Mouse (Mus musculus) lung, embryonic 15.5 days (tissue): ENCODE measurements around the gene Sergef. TPM values are rescaled to one million over a fixed set of nuclear protein-coding genes. Genes with fewer than 3 reads are reported as not detected.

Experiments used
- ATAC-seq: fragments of 200-750 bp; cut with Nextera tagmentation; 2 replicates; pipeline ENCODE4 v1.8.0; 2017; ENCODE audit warnings: moderate number of reproducible peaks, borderline replicate concordance; ENCODE audit not compliant: low FRiP score, low TSS enrichment; ENCODE audit errors: extremely low read depth
- H3K27ac ChIP-seq: fragments of 300-500 bp; sonication (generic); 2 replicates; pipeline ENCODE4 v1.5.1; 2015; ENCODE audit warnings: moderate library complexity, mild to moderate bottlenecking, inconsistent platforms
- H3K27me3 ChIP-seq: fragments of 300-500 bp; sonication (generic); 2 replicates; pipeline ENCODE4 v1.6.1; 2015; ENCODE audit warnings: inconsistent platforms
- H3K36me3 ChIP-seq: fragments of 300-500 bp; sonication (generic); 2 replicates; pipeline ENCODE4 v1.6.1; 2015; ENCODE audit warnings: inconsistent platforms
- H3K4me1 ChIP-seq: fragments of 300-500 bp; sonication (generic); 2 replicates; pipeline ENCODE4 v1.6.1; 2015; ENCODE audit warnings: inconsistent platforms
- H3K4me2 ChIP-seq: fragments of 300-500 bp; sonication (generic); 2 replicates; pipeline ENCODE4 v1.6.1; 2015; ENCODE audit warnings: inconsistent platforms, mild to moderate bottlenecking, moderate library complexity
- H3K4me3 ChIP-seq: fragments of 300-500 bp; sonication (generic); 2 replicates; pipeline ENCODE4 v1.5.1; 2015; ENCODE audit warnings: mild to moderate bottlenecking, inconsistent platforms
- H3K9ac ChIP-seq: fragments of 300-500 bp; sonication (generic); 2 replicates; pipeline ENCODE4 v1.6.1; 2015; ENCODE audit warnings: inconsistent platforms
- H3K9me3 ChIP-seq: fragments of 300-500 bp; sonication (generic); 2 replicates; pipeline ENCODE4 v1.6.1; 2016; ENCODE audit warnings: inconsistent platforms
- WGBS: fragments of 180-500 bp; shearing (Covaris S2); methylation state at CpG from one replicate; pipeline ENCODE4 v1.1.7; 2015; 5-methylcytosine and 5-hydroxymethylcytosine counted together
- polyA plus RNA-seq: library from polyadenylated mRNA; unstranded; fragments of >200 nt; fragmentation: Nextera tagmentation; extraction: Ambion mirVana; gene quantifications from 2 replicates; pipeline ENCODE4 v1.2.1, GENCODE M21; 2015

Gene Sergef
- polyA plus RNA-seq, 1 experiment from 2014 or later, result 13.3 TPM

DNA sequence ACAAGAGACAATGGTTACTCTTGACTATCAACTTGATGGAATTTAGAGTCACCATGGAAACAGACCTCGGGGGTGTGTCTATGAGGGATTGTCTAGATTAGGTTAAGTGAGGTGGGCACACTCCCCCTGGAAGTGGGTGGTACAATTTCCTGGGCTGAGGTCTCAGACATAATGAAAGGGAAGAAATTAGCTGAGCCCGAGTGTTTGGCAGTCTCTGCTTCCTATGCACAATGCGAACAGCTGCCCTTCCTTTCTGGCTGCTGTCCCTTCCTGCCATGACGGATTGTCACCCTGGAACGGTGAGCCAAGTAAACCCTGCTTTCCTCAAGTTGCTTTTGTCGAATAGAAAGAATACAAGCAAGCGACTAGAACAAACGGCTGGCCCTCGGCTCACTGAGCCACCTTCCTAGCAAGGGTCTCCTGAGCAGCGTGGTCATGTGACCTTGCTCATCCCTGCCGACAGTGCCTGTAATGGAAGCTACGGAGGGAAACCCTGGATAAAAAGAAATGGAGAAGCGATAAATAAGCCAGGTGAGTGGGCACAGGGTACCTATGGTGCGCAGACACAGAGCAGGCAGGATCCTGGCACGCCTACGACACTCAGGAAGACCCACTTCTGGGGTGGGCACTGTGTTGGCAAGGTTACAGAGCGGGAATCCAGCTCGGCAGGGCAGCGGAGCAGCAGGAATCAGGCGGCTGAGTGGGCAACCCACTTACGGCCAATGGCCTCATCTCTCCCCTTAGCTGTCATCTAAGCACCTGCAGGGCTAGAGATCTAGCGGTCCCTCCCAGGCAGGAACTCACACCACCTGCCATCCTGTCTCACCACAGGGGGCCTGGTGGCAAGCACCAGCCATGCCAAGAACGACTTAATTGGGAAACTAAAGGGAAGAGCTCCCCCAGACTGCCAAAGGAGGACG is 130.0 kb downstream of the Sergef start:
- H3K4me2 ChIP-seq, result peak overlapping the region; percentile 10; the same call in 1 of the 2 replicates
- peak; percentile 58; the same call in 1 of the 2 replicates for ATAC-seq

DNA sequence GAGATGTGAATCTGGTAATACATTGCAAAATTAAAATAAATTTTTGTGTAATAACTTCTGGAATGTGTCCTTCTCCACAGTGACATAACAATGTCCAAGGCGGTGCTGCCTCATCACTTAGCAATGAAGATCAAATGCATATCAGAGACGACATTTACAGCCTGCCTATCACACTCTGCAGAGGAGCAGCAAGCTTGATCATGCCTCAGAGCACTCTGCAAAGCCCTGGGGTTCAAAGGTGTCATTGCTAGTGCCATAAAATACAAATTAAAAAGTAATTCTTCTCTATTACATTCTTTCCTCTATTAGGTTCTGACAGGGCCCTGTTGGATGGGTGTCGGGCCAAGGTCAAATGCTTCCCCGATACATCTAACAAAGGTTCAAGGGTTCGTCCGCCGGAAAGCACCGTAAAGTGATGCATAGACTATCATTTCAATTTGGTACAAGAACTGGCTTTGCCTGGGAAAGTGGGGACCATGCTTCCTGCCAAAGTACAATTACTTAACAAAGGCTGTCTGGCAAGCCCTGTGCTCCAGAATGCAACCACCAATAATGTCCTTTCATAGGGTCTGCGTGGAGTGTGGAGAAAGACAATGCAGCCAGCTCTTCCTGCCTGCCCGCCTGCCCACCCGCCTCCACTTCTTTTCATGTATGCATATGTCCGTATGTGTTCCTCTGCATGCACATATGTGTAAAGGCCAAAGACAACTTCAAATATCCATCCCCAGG is 130.9 kb downstream of the Sergef start:
- Histone ChIP-seq H3K9me3 (no peaks in the 10 kb centered on the region), H3K9ac (no peak overlapping the region), H3K27ac (peak overlapping the region; percentile 47), H3K4me3 (no peak overlapping the region), H3K4me1 (peaks cover 15% of the 10 kb centered on the region), H3K36me3 (no peaks in the 10 kb centered on the region), H3K27me3 (no peaks in the 10 kb centered on the region), H3K4me2 (no peak overlapping the region)
- ATAC-seq, result no peak
- 53% methylated on average over 12 of the region's 12 CpGs for WGBS

More for the DNA sequence above, 130.0 kb downstream of the Sergef start:
- Histone ChIP-seq H3K9me3 (no peaks in the 10 kb centered on the region), H3K9ac (no peak overlapping the region), H3K27me3 (no peaks in the 10 kb centered on the region), H3K4me3 (peak overlapping the region; percentile 7; the same call in 1 of the 2 replicates), H3K36me3 (no peaks in the 10 kb centered on the region), H3K27ac (peak overlapping the region; percentile 47), H3K4me1 (peaks cover 15% of the 10 kb centered on the region)
- 48% methylated on average over 24 of the region's 24 CpGs for whole genome bisulfite sequencing

DNA sequence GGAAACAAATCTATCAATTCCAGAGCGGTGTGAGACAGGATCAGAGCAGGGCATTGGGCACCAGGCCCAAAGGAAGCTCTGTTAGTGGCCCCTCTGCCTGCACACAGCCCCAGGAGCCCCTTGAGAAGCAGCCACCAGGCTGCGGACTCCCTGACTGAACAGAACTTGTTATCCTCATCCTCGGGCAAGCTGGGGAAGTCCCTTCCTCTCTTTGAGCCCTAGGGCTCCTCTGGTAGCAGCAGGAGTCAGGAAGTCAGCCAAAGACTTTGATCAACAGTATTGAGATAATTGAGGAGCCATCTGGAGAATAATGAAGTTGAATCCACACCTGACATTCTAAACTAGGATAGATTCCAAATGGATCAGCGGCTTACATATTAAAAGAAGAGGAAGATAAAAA is 135.4 kb downstream of the Sergef start:
- no peak for ATAC-seq
- Histone ChIP-seq H3K27me3 (no peaks in the 10 kb centered on the region), H3K27ac (no peak overlapping the region), H3K4me2 (no peak overlapping the region), H3K4me3 (no peak overlapping the region), H3K36me3 (no peaks in the 10 kb centered on the region), H3K4me1 (0 out of 2 replicates have a peak, but pooled peaks cover 6% of the 10 kb centered on the region), H3K9ac (no peak overlapping the region), H3K9me3 (no peaks in the 10 kb centered on the region)
- WGBS, result 49% methylated on average over 4 of the region's 4 CpGs

DNA sequence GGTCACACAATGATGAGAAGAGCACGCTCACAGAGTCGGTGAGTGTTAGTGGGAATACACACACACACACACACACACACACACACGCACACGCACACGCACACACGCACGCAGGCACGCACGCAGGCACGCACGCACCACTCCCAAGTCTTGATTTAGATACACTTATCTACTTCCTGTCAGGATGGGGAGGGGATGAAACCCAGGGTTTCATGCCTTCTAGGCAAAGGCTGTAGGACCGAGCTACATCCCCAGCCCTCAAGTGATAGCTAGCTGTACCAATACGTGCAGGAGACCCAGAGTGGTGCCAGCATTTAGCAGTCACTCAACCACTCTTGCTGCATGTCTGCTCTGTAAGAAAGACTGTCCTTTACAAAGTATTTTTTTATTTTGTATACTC is 137.0 kb downstream of the Sergef start:
- no peaks in the 10 kb centered on the region for H3K9me3 ChIP-seq
- H3K27ac ChIP-seq, result no peak overlapping the region
- no peak for ATAC-seq
- no peak overlapping the region for H3K4me3 ChIP-seq
- H3K4me1 ChIP-seq, result no peaks in the 10 kb centered on the region
- H3K36me3 ChIP-seq, result no peaks in the 10 kb centered on the region
- H3K27me3 ChIP-seq, result no peaks in the 10 kb centered on the region
- no peak overlapping the region for H3K9ac ChIP-seq
- WGBS, result 75% methylated on average over 13 of the region's 13 CpGs
- no peak overlapping the region for H3K4me2 ChIP-seq

DNA sequence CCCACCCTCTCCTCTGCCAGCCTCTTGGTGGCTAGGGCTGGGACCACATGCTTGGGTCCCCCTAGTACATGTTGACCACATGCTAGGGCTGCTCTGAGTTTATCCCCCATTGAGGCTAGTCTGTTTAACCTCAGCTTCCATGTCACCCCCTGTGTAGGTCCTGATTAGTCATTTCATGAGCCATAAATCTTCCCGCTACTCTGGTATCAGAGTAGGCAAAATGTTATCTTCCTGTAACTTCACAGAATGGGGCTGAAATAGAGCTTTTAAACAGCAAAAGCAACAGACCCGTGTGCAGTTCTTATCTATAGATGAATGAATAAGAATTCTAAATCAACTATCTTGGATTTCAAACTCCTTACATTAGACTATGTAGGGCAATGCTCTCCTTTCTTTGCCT is 138.1 kb downstream of the Sergef start:
- Histone ChIP-seq H3K36me3 (no peaks in the 10 kb centered on the region), H3K27ac (no peak overlapping the region), H3K4me1 (no peaks in the 10 kb centered on the region), H3K4me3 (no peak overlapping the region), H3K9ac (no peak overlapping the region), H3K9me3 (no peaks in the 10 kb centered on the region), H3K4me2 (no peak overlapping the region), H3K27me3 (no peaks in the 10 kb centered on the region)
- WGBS, result 68% methylated on average over 2 of the region's 2 CpGs
- no peak for ATAC-seq

DNA sequence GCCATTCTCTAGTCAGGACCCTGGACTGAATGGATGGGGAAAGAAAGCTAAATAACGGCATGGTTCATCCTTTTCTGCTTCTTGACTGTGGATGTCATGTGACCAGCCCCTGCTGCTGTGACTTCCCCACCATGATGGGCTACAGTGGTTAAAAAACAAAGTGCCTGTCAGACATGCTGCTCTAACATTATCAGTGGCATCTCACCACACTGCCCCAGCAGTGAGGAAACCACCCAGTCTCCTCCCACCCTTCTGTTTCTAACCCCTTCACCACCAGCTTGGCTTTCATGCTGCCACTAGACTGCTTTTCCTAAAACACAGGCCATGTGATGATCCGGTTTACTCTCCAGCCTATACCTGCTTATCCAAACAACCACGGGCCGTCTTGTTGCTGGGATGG is 140.0 kb downstream of the Sergef start:
- Histone ChIP-seq H3K36me3 (no peaks in the 10 kb centered on the region), H3K9ac (no peak overlapping the region), H3K9me3 (no peaks in the 10 kb centered on the region), H3K4me2 (no peak overlapping the region), H3K27ac (no peak overlapping the region), H3K4me3 (no peak overlapping the region), H3K27me3 (no peaks in the 10 kb centered on the region), H3K4me1 (no peaks in the 10 kb centered on the region)
- ATAC-seq, result no peak
- WGBS, result 92% methylated on average over 4 of the region's 4 CpGs

DNA sequence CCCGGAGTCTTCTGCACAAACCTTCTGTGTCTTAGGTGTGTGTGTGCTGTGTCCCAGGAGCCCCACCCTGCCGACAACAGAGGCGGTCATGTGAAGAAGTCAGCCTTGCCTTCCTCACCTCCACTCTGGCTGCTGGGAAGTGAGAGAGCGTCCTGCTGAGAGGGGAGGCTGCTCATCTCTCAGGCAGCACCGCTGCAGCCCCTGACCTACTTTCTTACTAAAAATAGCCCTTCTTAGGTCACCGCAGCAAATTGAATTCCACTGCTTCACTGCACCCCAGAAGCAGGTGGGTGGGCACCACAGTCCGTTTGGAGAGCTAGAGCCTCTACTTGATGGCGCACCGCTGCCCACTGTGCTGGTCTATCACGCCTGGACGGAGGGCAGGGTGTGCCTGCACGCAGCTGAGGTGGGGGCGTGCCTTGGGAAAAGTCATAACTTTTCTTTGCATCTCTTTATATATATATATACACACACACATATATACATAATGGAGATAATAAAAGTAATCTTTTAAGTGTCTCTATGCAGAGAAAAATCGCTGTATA is 147.4 kb downstream of the Sergef start:
- Histone ChIP-seq H3K36me3 (no peaks in the 10 kb centered on the region), H3K9ac (no peak overlapping the region), H3K4me3 (no peak overlapping the region), H3K27me3 (no peaks in the 10 kb centered on the region), H3K9me3 (no peaks in the 10 kb centered on the region), H3K4me1 (no peaks in the 10 kb centered on the region), H3K4me2 (no peak overlapping the region), H3K27ac (no peak overlapping the region)
- ATAC-seq, result no peak
- WGBS, result 54% methylated on average over 14 of the region's 14 CpGs

DNA sequence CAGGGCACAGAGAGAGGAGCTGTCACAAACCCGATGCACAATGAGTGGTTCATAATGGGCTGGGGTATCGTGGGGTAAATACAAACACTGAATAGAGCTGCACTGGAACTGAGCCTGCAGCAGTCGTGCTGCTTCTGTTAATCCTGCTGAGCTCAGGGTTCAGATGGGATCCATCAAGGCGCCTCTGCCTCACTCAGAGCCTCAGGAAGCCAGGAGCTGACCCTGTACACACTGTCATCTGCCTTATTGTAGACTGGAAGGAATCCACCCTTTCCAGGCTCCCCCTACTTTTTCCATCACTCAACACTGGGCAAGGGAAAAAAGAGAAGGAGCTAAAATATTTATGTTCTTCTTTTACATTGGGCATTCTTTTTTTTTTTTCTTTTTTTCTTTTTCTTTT is 152.3 kb downstream of the Sergef start:
- H3K9ac ChIP-seq, result no peak overlapping the region
- ATAC-seq, result peak; percentile 88
- WGBS, result 32% methylated on average over 4 of the region's 4 CpGs

DNA sequence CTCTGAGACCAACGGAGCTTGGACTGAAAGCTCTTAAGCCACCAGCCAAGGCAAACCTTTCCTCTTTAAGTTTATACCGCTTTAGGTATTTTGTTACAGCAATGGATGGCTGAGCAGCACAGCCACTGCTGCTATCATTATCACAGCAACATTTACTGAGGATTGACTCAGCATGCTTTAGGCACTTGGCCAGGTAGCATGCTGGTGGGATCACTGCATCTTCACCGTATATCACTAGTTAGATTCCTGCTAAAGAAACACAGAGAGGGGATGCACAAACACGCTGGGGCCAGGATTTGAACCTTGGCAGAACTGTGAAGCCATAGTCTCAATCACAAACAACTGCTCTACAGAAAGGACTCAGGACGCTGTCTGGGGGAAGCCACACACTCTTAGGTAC is 152.8 kb downstream of the Sergef start:
- Histone ChIP-seq H3K9me3 (no peaks in the 10 kb centered on the region), H3K36me3 (no peaks in the 10 kb centered on the region), H3K27ac (peak overlapping the region; percentile 22; the same call in 1 of the 2 replicates), H3K4me2 (no peak overlapping the region), H3K27me3 (no peaks in the 10 kb centered on the region), H3K4me3 (no peak overlapping the region), H3K9ac (no peak overlapping the region), H3K4me1 (peaks cover 16% of the 10 kb centered on the region)
- WGBS, result 70% methylated on average over 5 of the region's 5 CpGs
- ATAC-seq, result no peak

More for the DNA sequence above, 152.3 kb downstream of the Sergef start:
- peak overlapping the region; percentile 22; the same call in 1 of the 2 replicates for H3K27ac ChIP-seq
- H3K4me2 ChIP-seq, result no peak overlapping the region
- no peak overlapping the region for H3K4me3 ChIP-seq
- no peaks in the 10 kb centered on the region for H3K9me3 ChIP-seq
- peaks cover 10% of the 10 kb centered on the region for H3K4me1 ChIP-seq
- no peaks in the 10 kb centered on the region for H3K27me3 ChIP-seq
- H3K36me3 ChIP-seq, result no peaks in the 10 kb centered on the region

DNA sequence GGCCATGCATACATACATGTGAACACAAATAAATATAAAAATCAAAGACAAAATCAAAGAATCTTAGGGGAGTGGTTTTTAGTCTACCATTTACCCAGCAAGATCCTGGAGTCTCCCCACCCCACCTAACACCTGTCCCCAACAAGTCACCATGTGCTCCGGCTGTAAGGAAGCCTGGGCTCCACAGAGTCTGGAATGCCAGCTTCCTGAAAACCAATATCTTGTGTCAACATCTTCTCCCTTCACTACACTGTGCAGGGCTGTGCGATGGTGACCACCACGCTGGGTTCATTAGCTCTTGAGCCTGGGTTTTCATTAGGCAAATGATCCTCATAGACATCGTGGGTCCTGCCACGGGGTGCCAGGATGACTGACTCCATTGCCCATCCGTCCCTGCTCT is 155.4 kb downstream of the Sergef start:
- peaks cover 19% of the 10 kb centered on the region for H3K4me1 ChIP-seq
- no peak overlapping the region for H3K4me2 ChIP-seq
- H3K9ac ChIP-seq, result no peak overlapping the region
- no peaks in the 10 kb centered on the region for H3K9me3 ChIP-seq
- no peaks in the 10 kb centered on the region for H3K27me3 ChIP-seq
- 60% methylated on average over 6 of the region's 6 CpGs for WGBS
- H3K27ac ChIP-seq, result no peak overlapping the region
- no peak for ATAC-seq
- no peaks in the 10 kb centered on the region for H3K36me3 ChIP-seq
- no peak overlapping the region for H3K4me3 ChIP-seq

DNA sequence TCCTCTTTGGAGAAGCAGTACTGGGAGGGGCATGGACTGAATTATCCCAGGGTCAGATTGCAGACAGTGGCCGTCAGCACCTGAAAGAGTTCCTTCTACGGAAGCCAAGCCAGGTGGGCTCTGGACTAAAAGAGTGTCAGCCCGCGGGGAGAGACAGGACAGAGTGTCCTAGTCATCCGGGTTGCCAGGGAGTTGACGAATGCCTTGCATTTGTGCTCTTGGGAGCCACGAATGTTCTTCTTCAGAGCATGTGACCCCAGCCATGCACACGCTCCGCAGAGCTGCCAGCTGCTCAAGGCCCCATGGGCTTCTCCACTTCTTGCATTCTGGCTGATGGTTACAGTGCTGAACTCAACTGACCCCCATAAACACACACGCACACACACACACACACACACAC is 156.6 kb downstream of the Sergef start:
- 54% methylated on average over 10 of the region's 10 CpGs for WGBS
- no peak overlapping the region for H3K27ac ChIP-seq

DNA sequence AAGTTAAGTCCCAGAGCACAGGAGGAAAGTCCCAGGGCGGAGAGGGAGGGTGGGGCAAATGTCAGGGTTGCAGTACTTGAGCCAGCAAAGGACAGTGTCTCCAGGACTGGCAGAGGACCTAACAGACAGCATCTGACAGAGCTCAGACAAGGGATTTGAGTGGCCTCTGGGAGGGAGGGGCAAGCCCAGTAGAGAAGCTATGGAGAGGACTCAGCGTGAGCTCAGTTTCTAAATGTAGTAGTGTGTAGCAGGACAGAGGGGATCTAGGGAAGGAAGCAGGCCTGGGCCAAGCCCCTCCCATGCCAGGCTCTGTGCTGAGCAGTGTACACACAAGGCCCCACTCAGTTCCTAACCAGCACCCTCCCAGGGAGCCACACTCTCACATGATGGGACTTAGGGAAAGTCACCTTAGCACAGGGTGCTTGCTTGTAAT is 157.5 kb downstream of the Sergef start:
- H3K4me2 ChIP-seq, result no peak overlapping the region
- no peak overlapping the region for H3K27ac ChIP-seq
- no peaks in the 10 kb centered on the region for H3K27me3 ChIP-seq
- H3K4me1 ChIP-seq, result peaks cover 19% of the 10 kb centered on the region
- H3K36me3 ChIP-seq, result no peaks in the 10 kb centered on the region
- H3K4me3 ChIP-seq, result no peak overlapping the region
- peak; percentile 62 for ATAC-seq
- 55% methylated on average over 2 of the region's 2 CpGs for WGBS
- no peak overlapping the region for H3K9ac ChIP-seq
- no peaks in the 10 kb centered on the region for H3K9me3 ChIP-seq

More for the DNA sequence above, 156.6 kb downstream of the Sergef start:
- Histone ChIP-seq H3K4me3 (no peak overlapping the region), H3K36me3 (no peaks in the 10 kb centered on the region), H3K27me3 (no peaks in the 10 kb centered on the region), H3K9me3 (no peaks in the 10 kb centered on the region), H3K9ac (no peak overlapping the region), H3K4me2 (no peak overlapping the region), H3K4me1 (peaks cover 19% of the 10 kb centered on the region)
- ATAC-seq, result no peak
